Mouse (Mus musculus) ES-Bruce4 (cell line): ENCODE measurements at regions not wholly inside any gene's neighbourhood (a gene's known extent, or its start where the extent isn't known, plus 50 kb on each side); places are given as distances from the start of the nearest gene placed in this dataset.
A peak's percentile ranks its signal among the peaks of the same experiment; 100 is the strongest.

Experiments used
- H3K27ac ChIP-seq: 2 replicates; pipeline ENCODE4 v1.5.1; 2012; ENCODE audit warnings: low read length, inconsistent platforms; ENCODE audit not compliant: insufficient read depth
- H3K27me3 ChIP-seq: 2 replicates; pipeline ENCODE4 v1.6.1; 2012; ENCODE audit warnings: mild to moderate bottlenecking, low read length, inconsistent platforms; ENCODE audit not compliant: control insufficient read depth, poor library complexity, insufficient read depth, severe bottlenecking
- H3K36me3 ChIP-seq: 2 replicates; pipeline ENCODE4 v1.6.1; 2012; ENCODE audit warnings: inconsistent platforms, mild to moderate bottlenecking, low read length, moderate library complexity; ENCODE audit not compliant: control insufficient read depth, poor library complexity, insufficient read depth, severe bottlenecking
- H3K4me1 ChIP-seq: one replicate; pipeline ENCODE4 v1.8.1; 2011; ENCODE audit warnings: low read length; ENCODE audit not compliant: control insufficient read depth, insufficient read depth
- H3K4me3 ChIP-seq: 2 replicates; pipeline ENCODE4 v1.5.1; 2011; ENCODE audit warnings: low read depth, mild to moderate bottlenecking, low read length
- H3K9ac ChIP-seq: 2 replicates; pipeline ENCODE4 v1.6.1; 2012; ENCODE audit warnings: low read depth, mild to moderate bottlenecking, inconsistent platforms; ENCODE audit not compliant: poor library complexity, severe bottlenecking
- H3K9me3 ChIP-seq: replicated peaks from 2 replicates; pipeline ENCODE4 v1.6.1; 2012; ENCODE audit warnings: mild to moderate bottlenecking, low read length, inconsistent platforms; ENCODE audit not compliant: control insufficient read depth, poor library complexity, insufficient read depth, severe bottlenecking
- CTCF ChIP-seq: IDR thresholded peaks from one replicate; pipeline ENCODE4 v1.8.1; 2011; ENCODE audit warnings: low read depth, low read length
- EP300 ChIP-seq: IDR thresholded peaks from 2 replicates; pipeline ENCODE4 v1.6.1; 2011; ENCODE audit warnings: low read depth, low read length; ENCODE audit not compliant: insufficient read depth
- POLR2A ChIP-seq: IDR thresholded peaks from one replicate; pipeline ENCODE4 v1.8.1; 2011; ENCODE audit warnings: low read length; ENCODE audit not compliant: insufficient read depth

GRCm38 (mm10) chr11:63420341-63420740 lies 291.6 kb downstream of the Pmp22 start:
- no peak overlapping the region for H3K4me3 ChIP-seq
- no peak overlapping the region for H3K9ac ChIP-seq
- H3K9me3 ChIP-seq = no peaks in the 10 kb centered on the region
- no peak overlapping the region for H3K27ac ChIP-seq
- no peaks in the 10 kb centered on the region for H3K4me1 ChIP-seq
- peaks cover 3% of the 10 kb centered on the region; the same call in 1 of the 2 replicates for H3K27me3 ChIP-seq
- H3K36me3 ChIP-seq = no peaks in the 10 kb centered on the region
- TF ChIP-seq EP300 = no peak
- TF ChIP-seq POLR2A = no peak
- TF ChIP-seq CTCF = no peak

DNA sequence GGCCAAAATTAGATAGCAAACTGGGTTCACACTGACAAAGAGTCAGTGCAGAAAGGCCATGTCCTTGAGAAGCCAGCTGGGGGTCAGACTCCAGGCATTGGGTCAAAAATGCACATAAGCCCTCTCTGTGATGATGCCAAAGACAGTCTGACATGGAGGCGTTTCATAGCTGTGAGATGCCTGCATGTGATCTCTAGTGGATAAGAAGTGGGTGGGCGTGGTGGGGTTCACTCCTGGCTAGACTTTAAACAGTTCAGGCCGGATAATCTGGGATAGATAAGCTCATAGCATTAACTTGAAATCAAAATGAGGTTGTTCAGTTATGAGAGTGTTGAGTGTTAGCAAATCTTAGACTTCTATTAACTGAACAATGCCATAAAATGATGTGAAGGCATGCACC lies 293.3 kb downstream of the Pmp22 start:
- no peak for TF ChIP-seq EP300
- TF ChIP-seq POLR2A = no peak
- no peak for TF ChIP-seq CTCF
- Histone ChIP-seq H3K4me3 (no peak overlapping the region), H3K36me3 (no peaks in the 10 kb centered on the region), H3K27me3 (peaks cover 3% of the 10 kb centered on the region; the same call in 1 of the 2 replicates), H3K9ac (no peak overlapping the region), H3K9me3 (no peaks in the 10 kb centered on the region), H3K4me1 (no peaks in the 10 kb centered on the region), H3K27ac (no peak overlapping the region)

- TF ChIP-seq POLR2A = no peak
- no peak for TF ChIP-seq CTCF
- no peak for TF ChIP-seq EP300
- Histone ChIP-seq H3K27ac (no peak overlapping the region), H3K27me3 (no peaks in the 10 kb centered on the region), H3K4me1 (no peaks in the 10 kb centered on the region), H3K4me3 (no peak overlapping the region), H3K9ac (no peak overlapping the region), H3K9me3 (no peaks in the 10 kb centered on the region), H3K36me3 (no peaks in the 10 kb centered on the region)
Measured at GRCm38 (mm10) chr11:63424319-63424718, 295.5 kb downstream of the Pmp22 start.

- Histone ChIP-seq H3K4me3 (no peak overlapping the region), H3K36me3 (no peaks in the 10 kb centered on the region), H3K4me1 (no peaks in the 10 kb centered on the region), H3K9me3 (no peaks in the 10 kb centered on the region), H3K27ac (no peak overlapping the region), H3K9ac (no peak overlapping the region), H3K27me3 (no peaks in the 10 kb centered on the region)
- TF ChIP-seq EP300 = no peak
- TF ChIP-seq POLR2A = no peak
- TF ChIP-seq CTCF = no peak
Measured at GRCm38 (mm10) chr11:63425741-63426140, 297.0 kb downstream of the Pmp22 start.

- no peak overlapping the region for H3K4me3 ChIP-seq
- no peak overlapping the region for H3K9ac ChIP-seq
- peaks cover 10% of the 10 kb centered on the region for H3K9me3 ChIP-seq
- H3K36me3 ChIP-seq = no peaks in the 10 kb centered on the region
- H3K4me1 ChIP-seq = peaks cover 7% of the 10 kb centered on the region
- TF ChIP-seq CTCF (no peak), POLR2A (no peak), EP300 (no peak)
- H3K27ac ChIP-seq = no peak overlapping the region
- H3K27me3 ChIP-seq = no peaks in the 10 kb centered on the region
Measured at GRCm38 (mm10) chr11:63453786-63454185, 325.0 kb downstream of the Pmp22 start.

- Histone ChIP-seq H3K4me1 (peaks cover 7% of the 10 kb centered on the region), H3K27ac (peak overlapping the region; percentile 97), H3K9me3 (peaks cover 10% of the 10 kb centered on the region), H3K4me3 (no peak overlapping the region), H3K36me3 (no peaks in the 10 kb centered on the region), H3K27me3 (no peaks in the 10 kb centered on the region), H3K9ac (peak overlapping the region; percentile 48)
- TF ChIP-seq EP300 (0 out of 2 replicates have a peak, but pooled peaks have one; percentile 65), POLR2A (no peak)
Measured at GRCm38 (mm10) chr11:63454910-63455531, 326.2 kb downstream of the Pmp22 start.
